Mouse (Mus musculus): ENCODE data around the gene Cenpb. TPM values are rescaled to one million over a fixed set of nuclear protein-coding genes. Genes with fewer than 3 reads are reported as not detected.

The Cenpb gene
- total RNA-seq, 2 experiments from 2014 or later = 63.9 to 64.3 TPM

- DNase-seq = no peak
- intact Hi-C loops (cut with DNase I) = no loop called here
Observed at GRCm38 (mm10) chr2:131125964-131126815, 53.7 kb downstream of the Cenpb start.

Other genes with a start within 250 kb of the Cenpb start
- gene Gfra4, start 137.0 kb downstream of the Cenpb start, total RNA-seq (2021) = 1 to 10 TPM; 1.7 to 1.8 TPM
- gene Adam33, start 116.3 kb downstream of the Cenpb start, total RNA-seq (2021) = 1 to 10 TPM; 1.7 to 1.8 TPM
- gene Siglec1, start 93.3 kb downstream of the Cenpb start, total RNA-seq (2021) = under 1 TPM; 0.43 to 0.76 TPM
- 10 to 100 TPM in 1 of 2 experiments, 1 to 10 TPM in 1; 10.0 to 13.1 TPM for gene Hspa12b, start 52.8 kb downstream of the Cenpb start, total RNA-seq (2021)
- not detected for gene Gm11037, start 46.6 kb downstream of the Cenpb start, total RNA-seq (2021)
- 1 to 10 TPM; 4.3 to 4.4 TPM for gene 1700037H04Rik, start 20.0 kb downstream of the Cenpb start, total RNA-seq (2021)
- 1 to 10 TPM; 1.8 to 2.2 TPM for gene Cdc25b, start 6.9 kb upstream of the Cenpb start, total RNA-seq (2021)
- gene Spef1, start 7.2 kb upstream of the Cenpb start, total RNA-seq (2021) = 1 to 10 TPM; 1.2 to 2.0 TPM
- 10 to 100 TPM; 13.9 to 15.0 TPM for gene Ap5s1, start 27.0 kb upstream of the Cenpb start, total RNA-seq (2021)
- gene Mavs, start 54.0 kb upstream of the Cenpb start, total RNA-seq (2021) = 10 to 100 TPM; 35.9 to 58.0 TPM
- gene Pank2, start 82.4 kb upstream of the Cenpb start, total RNA-seq (2021) = 10 to 100 TPM; 16.9 to 21.3 TPM
- 1 to 10 TPM; 1.2 to 1.3 TPM for gene Rnf24, start 172.8 kb upstream of the Cenpb start, total RNA-seq (2021)